Mouse (Mus musculus): ENCODE data around the gene 3110082I17Rik.

The 3110082I17Rik gene

DNA sequence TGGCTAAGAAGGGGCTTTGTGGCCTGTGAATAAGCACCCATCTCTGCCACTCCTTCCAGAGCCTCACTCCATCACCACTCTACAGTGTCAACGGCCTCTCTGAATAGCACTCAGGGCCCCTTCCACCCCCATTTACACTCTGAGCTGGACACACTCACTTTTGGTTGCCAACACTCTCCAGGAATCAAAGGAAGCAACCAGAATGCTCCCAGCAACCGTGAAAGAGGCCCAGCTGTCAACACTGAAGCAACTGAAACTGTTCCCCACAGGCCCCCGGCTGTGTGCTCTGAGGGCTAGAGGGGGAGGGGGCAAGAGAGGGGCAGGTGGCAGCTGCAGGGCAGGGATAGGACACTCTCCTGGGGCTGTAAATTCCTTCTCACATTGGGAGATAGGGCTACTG, 41.7 kb downstream of the 3110082I17Rik start:
- no peak for DNase-seq (ENCODE audit: low spot score)

DNA sequence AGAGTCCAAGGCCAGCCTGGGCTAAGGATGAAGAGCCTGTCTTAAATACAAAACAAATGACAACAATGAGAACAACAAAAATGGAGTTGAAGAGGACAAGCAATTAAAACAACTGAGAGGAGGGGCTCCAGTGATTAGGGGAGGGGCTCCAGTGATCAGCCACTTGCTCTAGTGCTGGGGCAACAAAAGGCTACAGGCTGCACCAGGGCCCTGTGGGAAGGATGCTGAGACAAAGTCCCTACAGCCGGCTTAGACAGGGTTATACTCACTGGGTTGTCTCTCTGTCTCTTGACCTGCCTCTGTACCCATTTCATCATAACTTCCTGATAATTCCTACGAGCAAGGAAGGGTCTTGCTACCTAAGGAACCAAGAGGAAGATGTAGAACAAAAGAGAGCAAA, 42.2 kb downstream of the 3110082I17Rik start:
- DNase-seq (ENCODE audit: low spot score) = no peak

- DNase-seq (ENCODE audit: low spot score) = no peak
Measured at GRCm38 (mm10) chr5:139417480-139417879, 42.8 kb downstream of the 3110082I17Rik start.

DNA sequence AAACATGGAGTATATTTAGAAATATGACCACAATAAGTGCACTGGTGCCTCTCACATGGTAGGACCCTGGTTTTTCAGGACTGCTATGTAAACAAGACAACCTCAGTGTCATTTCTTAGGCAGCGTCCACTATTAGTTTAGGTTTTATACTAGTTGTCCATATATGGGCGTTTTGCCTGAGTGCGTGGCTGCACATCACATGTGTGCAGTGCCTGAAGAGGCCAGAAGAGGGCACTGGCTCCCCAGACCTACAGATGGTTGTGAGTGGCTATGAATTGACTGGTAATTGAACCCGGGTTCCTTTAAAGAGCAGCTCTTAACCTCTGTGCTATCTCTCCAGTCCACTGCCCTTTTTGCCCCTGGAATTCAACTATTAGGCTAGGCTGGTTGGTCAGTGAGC, 43.4 kb downstream of the 3110082I17Rik start:
- DNase-seq (ENCODE audit: low spot score) = no peak

- no peak for DNase-seq (ENCODE audit: low spot score)
Measured at GRCm38 (mm10) chr5:139415001-139415400, 45.3 kb downstream of the 3110082I17Rik start.

DNA sequence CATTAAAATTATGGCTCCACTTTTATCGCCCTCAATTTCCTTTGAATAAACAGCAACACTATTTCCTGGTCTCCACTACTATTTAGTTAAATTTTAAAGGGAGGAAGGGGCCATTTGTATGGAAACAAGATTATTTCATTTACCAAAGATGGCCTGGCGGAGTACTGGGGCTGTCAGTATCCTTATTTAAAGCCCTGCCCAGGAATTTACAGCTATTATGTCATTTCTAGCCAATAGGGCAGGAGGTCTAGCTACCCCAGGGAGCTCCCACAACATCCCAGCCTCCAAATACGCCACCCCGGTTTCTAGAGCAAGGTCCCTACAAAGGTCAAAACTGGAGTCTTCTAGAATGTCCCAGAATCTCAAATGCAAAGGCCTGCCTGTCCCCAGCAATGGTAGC, 46.8 kb downstream of the 3110082I17Rik start:
- no peak for DNase-seq (ENCODE audit: low spot score)

DNA sequence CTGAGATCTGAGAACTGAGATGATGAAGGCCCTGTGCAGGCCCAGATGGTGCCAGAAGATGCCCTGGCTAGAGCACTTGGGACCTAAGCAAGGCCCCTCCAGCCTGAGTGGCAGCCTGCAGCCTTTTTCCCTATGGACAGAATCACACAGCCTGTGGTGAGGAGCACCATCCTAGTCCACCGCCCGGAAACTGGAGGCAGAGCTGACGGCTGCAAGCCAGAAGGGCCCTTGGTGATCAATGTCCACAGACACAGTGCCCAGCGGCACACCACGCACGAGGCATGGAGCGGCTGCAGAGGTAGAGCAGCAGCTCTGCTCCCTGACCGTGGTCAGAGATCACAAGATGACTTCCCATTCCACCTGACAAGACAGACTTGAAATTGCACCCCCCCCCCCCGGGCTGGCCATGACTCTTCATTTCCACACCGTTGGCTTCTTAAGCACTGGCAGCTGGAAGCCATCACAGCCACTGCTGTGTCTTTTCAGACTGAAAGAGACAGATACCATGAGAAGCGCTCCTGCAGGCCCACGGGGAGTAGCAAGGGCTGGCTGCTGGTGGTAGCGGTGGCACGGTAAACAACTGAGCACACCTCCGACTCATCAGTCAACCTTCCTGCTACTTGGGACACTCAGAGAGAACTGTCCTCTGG, 48.5 kb downstream of the 3110082I17Rik start:
- DNase-seq (ENCODE audit: low spot score) = no peak

- DNase-seq (ENCODE audit: low spot score) = no peak
Measured at GRCm38 (mm10) chr5:139411117-139411516, 49.2 kb downstream of the 3110082I17Rik start.

DNA sequence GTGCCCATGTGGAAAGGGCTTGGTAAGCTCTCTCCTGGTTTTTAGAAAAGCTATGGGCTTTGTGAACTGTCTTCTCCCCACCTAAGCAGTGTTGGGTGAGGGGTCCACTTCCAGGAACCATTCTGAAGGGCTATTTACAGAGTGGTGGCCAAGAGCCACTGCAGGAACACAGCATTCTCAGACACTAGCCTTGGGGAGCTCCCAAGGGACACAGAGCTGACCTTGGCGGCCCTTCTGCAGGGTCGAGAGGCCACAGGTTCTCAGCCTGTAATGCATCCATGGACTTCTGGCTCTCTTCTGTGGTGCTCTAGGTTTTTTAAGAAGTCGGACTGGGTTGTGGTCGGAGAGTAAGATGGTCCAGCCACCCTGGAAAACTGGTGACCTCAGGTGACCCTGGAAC, 50.3 kb downstream of the 3110082I17Rik start:
- no peak for DNase-seq (ENCODE audit: low spot score)

GRCm38 (mm10) chr5:139409412-139409811, 50.9 kb downstream of the 3110082I17Rik start:
- no peak for DNase-seq (ENCODE audit: low spot score)

DNA sequence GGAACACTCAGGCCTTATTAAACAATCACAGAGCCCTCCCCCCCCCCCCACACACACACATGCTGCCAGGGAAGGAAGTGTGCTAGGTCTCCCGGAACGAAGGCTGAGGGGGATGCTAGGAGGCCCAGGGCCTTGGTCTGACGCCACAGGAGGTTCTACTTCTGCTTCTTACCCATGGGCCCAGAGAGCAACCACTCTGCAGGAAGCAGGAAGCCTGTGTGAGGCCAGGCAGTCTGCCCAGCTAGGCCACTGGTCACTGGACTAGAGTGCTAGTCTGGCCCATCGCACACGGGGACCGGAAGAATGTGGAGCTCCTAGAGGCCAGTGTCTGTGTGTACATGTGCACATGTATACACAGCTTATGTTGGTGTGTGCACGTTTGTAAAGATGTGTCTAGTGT, 51.8 kb downstream of the 3110082I17Rik start:
- DNase-seq (ENCODE audit: low spot score) = no peak

DNA sequence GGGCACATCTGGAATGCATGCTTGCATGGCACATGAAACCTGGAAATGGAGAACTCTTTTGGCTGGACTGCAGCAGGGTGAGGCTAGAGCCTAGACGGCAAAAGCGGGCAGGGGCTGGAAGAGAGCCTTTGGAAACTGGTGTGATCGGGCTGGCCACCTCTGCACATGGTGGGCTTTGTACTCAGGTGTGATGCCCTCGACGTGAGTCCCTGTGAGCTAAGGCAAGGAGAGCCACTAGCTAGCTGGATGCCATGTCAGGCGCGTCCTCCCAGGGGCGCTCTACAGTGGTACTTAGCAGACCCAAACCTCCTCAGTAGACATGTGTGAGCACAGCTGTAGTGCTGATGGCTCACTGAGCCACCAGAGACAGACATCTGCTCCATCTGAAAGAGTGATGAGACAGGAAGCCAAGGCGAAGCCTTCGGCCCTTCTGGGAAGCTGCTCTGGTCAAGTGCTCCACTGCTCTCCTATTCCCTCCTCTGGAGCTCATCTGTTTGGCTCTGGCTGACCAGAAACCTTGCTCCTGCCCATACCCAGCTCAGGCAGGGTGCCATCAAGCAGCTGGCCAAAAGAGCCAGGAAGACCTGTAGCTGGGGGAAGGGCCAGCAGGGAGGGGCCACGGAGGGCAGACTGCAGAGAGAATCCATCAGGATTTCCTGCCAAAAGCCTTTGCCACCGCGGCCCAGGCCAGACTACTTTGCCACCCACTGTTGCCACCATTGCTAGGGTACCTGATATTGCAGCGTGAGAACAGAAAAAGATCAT, 53.0 kb downstream of the 3110082I17Rik start:
- DNase-seq (ENCODE audit: low spot score) = no peak

GRCm38 (mm10) chr5:139405953-139406352, 54.4 kb downstream of the 3110082I17Rik start:
- no peak for DNase-seq (ENCODE audit: low spot score)

GRCm38 (mm10) chr5:139405478-139405877, 54.8 kb downstream of the 3110082I17Rik start:
- DNase-seq (ENCODE audit: low spot score) = no peak

GRCm38 (mm10) chr5:139404801-139405401, 55.4 kb downstream of the 3110082I17Rik start, which contains the start of gene C130050O18Rik:
TSS of gene C130050O18Rik (plus strand) at chr5:139405280.
- DNase-seq (ENCODE audit: low spot score) = no peak

DNA sequence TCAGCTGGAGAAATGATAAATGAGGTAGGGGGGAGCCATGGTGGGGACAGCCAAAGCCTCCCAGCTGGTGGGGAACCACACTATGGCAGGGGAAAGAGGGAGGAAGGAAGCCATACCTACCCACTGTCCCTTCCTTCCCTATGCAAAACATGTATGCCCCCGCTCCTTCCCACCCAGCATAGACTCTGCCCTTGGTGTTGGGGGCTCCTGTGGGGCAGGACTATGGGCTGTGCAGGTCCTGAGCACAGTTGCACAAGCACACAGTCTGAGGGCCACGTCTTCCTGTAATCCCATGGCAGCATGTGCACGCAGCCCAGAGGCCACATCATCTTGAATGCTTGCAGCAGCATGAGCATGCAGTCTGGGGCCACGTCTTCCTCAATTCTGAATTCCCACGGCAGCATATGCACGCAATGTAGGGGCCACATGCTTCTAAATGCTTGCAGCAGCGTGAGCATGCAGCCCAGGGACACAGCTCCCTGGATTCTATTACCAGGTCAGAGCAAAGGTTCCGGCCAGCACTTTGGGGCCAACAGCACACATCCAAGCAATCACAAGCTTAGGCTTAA, 56.6 kb downstream of the 3110082I17Rik start:
- DNase-seq (ENCODE audit: low spot score) = no peak

GRCm38 (mm10) chr5:139402106-139402505, 58.2 kb downstream of the 3110082I17Rik start:
- DNase-seq (ENCODE audit: low spot score) = no peak

DNA sequence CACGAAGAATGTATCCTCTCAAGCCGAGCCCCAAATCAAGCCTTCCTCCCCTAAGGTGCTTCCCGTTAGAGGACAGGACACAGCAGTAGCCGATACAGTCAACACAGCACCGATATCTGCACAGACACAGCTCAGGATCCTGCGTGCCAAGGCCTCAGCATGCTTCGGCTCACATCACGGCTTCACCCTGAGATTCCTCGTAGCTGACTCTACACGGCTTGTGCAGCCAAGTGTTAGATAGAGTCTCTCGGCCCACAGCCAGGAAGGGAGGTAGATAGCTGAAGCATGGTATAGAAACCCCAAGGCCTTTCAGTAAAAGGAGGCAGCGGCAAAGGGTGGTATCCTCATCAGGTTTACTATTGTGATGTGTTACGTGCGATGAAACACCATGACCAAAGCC, 60.3 kb downstream of the 3110082I17Rik start:
- DNase-seq (ENCODE audit: low spot score) = no peak

GRCm38 (mm10) chr5:139398786-139399185, 61.5 kb downstream of the 3110082I17Rik start:
- DNase-seq (ENCODE audit: low spot score) = no peak

DNA sequence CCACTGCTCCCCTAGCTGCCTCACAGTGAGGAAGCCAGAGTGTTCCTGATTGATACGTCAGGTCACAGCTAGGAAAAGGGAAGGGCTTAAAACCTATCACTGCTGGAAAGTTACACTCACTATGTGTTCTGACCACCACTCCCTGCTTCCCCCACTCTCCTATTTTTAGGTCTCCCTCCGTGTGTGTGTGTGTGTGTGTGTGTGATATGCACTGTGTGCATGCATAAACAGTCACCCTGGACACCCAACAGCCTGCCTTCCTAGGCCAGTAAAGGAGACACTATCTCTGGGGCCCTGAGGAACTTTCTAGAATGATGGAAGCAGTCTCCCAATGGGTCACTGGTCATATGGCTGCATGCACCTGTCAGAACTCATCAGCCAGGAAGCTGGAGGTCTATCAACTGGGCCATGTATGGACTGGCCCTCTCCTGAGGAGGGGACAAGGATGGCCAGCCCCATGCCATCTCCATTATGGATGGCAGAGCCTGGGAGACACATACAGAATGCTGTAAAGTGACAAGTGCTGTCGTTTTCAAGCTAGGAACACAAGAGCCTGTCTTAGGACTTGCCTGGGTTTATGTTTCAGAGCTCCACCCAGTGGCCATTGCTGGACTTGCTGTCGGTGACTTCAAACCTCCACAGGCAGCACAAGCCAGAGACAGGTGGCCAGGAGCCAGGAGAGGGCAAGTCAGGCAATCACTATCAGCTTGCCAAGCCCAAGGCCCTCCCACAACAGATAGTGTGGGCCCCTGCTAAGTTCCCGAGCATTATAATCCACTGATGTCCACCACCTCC, 62.2 kb downstream of the 3110082I17Rik start:
- peak; percentile 93 for DNase-seq (ENCODE audit: low spot score)

DNA sequence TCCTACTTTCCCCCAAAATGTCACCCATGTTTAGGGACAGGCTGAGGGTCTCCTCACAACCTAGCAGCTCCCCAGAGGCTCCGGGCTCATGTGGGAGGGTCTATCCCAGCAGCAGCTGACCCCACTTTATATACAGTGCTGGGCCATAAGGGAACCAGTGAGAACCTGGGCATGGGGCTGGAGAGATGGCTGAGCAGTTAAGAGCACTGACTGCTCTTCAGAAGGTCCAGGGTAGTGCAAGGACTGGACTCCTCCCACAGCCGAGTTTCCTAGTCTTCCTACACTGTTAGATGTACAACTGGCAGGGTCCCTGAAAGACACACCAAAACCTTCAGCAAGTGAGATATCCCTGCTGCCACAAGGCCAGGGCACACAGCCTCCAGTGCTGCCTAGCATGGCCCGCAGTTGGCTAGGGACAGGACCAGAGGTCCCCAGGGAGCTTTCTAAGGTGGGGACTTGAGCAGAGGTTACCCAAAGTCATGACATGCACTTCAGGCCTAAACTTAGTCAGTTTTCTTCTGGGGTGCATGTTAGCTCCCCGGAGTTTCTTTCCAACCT, 62.9 kb downstream of the 3110082I17Rik start:
- DNase-seq (ENCODE audit: low spot score) = no peak

- DNase-seq (ENCODE audit: low spot score) = no peak
Measured at GRCm38 (mm10) chr5:139395528-139395927, 64.8 kb downstream of the 3110082I17Rik start.

Measured in ovary, postnatal 14 days (tissue).